Mouse (Mus musculus) stomach, adult 2 months (tissue): Measurements from ENCODE around the gene Sh2b2. TPM values are rescaled to one million over a fixed set of nuclear protein-coding genes. Genes with fewer than 3 reads are reported as not detected.

ENCODE experiments used
- polyA plus RNA-seq: library from polyadenylated mRNA; depleted of rRNA; stranded (reverse); fragments of >200 nt; gene quantifications from 2 replicates; pipeline ENCODE4 v1.2.3, GENCODE M21; 2012; rRNA removed

Gene Sh2b2
- 1.5 and 3.4 TPM in 2 replicates for polyA plus RNA-seq

DNA sequence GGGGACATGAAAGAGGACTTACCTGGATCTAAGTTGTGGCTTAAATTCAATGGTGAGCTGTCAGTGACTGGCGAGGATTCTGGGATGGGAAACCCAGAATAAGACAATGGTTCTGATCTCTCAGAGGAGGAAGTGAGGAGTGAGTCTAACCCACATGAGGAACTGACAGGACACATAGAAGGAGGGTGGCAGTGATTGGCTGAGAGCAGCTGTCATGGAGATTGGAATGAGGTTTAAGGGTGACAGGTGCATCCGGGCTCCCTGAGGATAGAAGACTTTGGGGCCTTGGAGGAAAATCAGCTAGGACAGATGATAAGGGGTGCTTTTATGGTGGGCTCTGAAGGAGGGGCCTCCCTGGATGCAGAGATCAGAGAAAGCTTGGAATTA, at the start of gene Sh2b2:
TSS of gene Sh2b2 (minus strand) at position 105 of the 387 bp plus-strand sequence.

DNA sequence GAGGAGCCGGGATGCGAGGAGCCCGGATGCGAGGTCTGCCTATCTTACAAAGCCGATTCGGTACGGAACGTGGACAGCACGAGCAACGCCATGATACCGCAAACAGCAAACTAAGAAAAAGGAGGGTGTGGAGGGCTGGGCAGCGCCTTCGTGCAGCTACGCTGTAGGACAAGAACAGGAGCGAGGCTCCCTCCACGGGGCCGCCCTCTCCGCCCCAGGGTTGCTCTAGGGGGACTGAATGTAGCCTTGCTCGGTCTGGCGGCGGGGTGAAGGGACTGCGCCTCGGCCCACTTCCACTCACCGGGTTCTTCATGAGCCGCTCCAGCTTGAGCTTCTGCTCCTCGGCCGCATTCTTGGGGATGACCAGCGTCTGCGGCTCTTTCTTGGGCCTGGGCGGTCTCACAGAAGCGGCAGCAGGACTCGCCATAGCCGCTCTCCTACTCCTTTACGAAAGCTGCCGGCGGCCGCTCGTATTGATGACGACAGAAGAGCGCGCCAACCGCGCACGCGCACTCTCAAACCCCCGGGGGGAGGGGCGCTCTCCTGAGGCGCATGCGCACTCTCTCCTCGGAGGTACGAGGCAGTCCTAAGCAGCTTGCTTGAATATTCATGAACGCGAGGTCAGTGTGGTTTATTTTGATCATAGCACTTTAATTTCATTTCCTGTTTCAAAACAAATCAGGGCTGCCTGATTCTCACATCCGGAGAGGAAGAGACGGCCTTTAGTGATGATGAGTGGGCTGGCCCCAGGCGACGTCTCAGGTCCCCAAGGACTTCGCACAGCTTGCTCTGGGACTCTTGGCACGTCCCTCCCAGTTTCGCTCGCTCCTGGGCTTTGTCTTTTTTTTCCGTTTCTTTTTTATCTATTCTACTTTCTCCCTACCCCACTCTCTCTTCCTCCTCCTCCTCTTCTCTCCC, 47.6 kb downstream of the Sh2b2 start, which contains the start of gene Prkrip1:
TSS of gene Prkrip1 (minus strand) at position 490 of the 918 bp plus-strand sequence.

DNA sequence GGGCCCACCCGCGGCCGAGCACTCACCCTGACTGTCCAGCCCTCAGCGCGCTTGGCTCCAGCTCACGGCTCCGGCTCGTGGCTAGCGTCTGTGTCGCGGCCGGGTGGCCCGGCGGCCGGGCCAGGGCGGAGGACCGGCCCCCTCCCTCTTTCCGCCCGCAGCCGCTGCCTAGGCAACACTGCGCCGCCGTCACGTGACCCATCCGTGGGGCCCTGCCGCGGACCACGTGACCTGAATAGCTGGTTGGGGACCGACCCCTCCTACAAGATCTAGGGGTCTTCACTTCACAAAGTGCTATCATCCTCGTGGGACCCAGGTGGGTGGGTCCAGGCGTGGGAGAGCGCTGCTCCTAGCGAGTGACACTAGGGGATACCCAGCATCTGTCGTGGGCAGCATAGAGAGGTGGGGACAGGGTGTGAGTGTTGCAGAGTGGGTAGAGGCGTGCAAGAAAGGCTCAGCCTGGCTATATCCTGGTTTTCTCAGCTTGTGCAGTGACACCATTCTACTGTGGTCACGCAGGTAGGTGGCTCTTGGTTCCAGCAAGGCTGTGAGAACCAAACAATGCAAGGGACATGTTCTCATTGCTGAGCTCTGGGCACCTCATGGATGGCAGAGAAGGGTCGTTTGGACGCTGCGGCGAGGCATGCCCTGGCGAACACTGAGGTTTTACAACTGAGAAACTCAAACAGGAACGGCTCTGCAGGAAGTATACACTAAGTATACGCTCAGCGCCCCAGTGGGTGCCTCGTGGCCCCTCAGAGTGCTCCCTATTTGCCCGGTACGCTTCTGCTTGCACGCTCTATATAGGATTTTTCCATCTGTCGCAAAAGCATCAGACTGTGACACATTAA, 75.6 kb downstream of the Sh2b2 start, which contains the start of gene Orai2:
TSS of gene Orai2 (minus strand) at position 202 of the 851 bp plus-strand sequence.

Other genes starting within 250 kb of the Sh2b2 start
- gene Upk3b, start 208.1 kb downstream of the Sh2b2 start, polyA plus RNA-seq, result 3.1 and 5.7 TPM in 2 replicates
- 0.33 and 1.4 TPM in 2 replicates for gene Upk3bl, start 192.1 kb downstream of the Sh2b2 start, polyA plus RNA-seq
- gene Rasa4, start 162.6 kb downstream of the Sh2b2 start, polyA plus RNA-seq, result 12.7 and 14.4 TPM in 2 replicates
- 20.7 and 23.2 TPM in 2 replicates for gene Polr2j, start 129.9 kb downstream of the Sh2b2 start, polyA plus RNA-seq
- gene Lrwd1, start 110.5 kb downstream of the Sh2b2 start, polyA plus RNA-seq, result 10.4 and 13.1 TPM in 2 replicates
- gene Alkbh4, start 110.4 kb downstream of the Sh2b2 start, polyA plus RNA-seq, result 8.6 and 11.6 TPM in 2 replicates
- gene Orai2, start 75.8 kb downstream of the Sh2b2 start, polyA plus RNA-seq, result 26.6 and 28.5 TPM in 2 replicates
- gene Prkrip1, start 47.6 kb downstream of the Sh2b2 start, polyA plus RNA-seq, result 1.5 and 1.6 TPM in 2 replicates